Mouse (Mus musculus) ES-Bruce4 (cell line): Measurements from ENCODE around the gene Dpp6. TPM values are rescaled to one million over a fixed set of nuclear protein-coding genes. Genes with fewer than 3 reads are reported as not detected.

Source experiments
- H3K27ac ChIP-seq: 2 replicates; pipeline ENCODE4 v1.5.1; 2012; ENCODE audit warnings: low read length, inconsistent platforms; ENCODE audit not compliant: insufficient read depth
- H3K27me3 ChIP-seq: 2 replicates; pipeline ENCODE4 v1.6.1; 2012; ENCODE audit warnings: mild to moderate bottlenecking, low read length, inconsistent platforms; ENCODE audit not compliant: control insufficient read depth, poor library complexity, insufficient read depth, severe bottlenecking
- H3K36me3 ChIP-seq: 2 replicates; pipeline ENCODE4 v1.6.1; 2012; ENCODE audit warnings: inconsistent platforms, mild to moderate bottlenecking, low read length, moderate library complexity; ENCODE audit not compliant: control insufficient read depth, poor library complexity, insufficient read depth, severe bottlenecking
- H3K4me1 ChIP-seq: one replicate; pipeline ENCODE4 v1.8.1; 2011; ENCODE audit warnings: low read length; ENCODE audit not compliant: control insufficient read depth, insufficient read depth
- H3K4me3 ChIP-seq: 2 replicates; pipeline ENCODE4 v1.5.1; 2011; ENCODE audit warnings: low read depth, mild to moderate bottlenecking, low read length
- H3K9ac ChIP-seq: 2 replicates; pipeline ENCODE4 v1.6.1; 2012; ENCODE audit warnings: low read depth, mild to moderate bottlenecking, inconsistent platforms; ENCODE audit not compliant: poor library complexity, severe bottlenecking
- H3K9me3 ChIP-seq: replicated peaks from 2 replicates; pipeline ENCODE4 v1.6.1; 2012; ENCODE audit warnings: mild to moderate bottlenecking, low read length, inconsistent platforms; ENCODE audit not compliant: control insufficient read depth, poor library complexity, insufficient read depth, severe bottlenecking
- CTCF ChIP-seq: IDR thresholded peaks from one replicate; pipeline ENCODE4 v1.8.1; 2011; ENCODE audit warnings: low read depth, low read length
- EP300 ChIP-seq: IDR thresholded peaks from 2 replicates; pipeline ENCODE4 v1.6.1; 2011; ENCODE audit warnings: low read depth, low read length; ENCODE audit not compliant: insufficient read depth
- POLR2A ChIP-seq: IDR thresholded peaks from one replicate; pipeline ENCODE4 v1.8.1; 2011; ENCODE audit warnings: low read length; ENCODE audit not compliant: insufficient read depth
- polyA plus RNA-seq: library from polyadenylated mRNA; stranded (reverse); fragments of >200 nt; gene quantifications from 2 replicates; pipeline ENCODE4 v1.2.4, GENCODE M21; 2011; ENCODE audit warnings: low read depth; ENCODE audit not compliant: missing spikeins, insufficient read depth, insufficient read length

Gene Dpp6
- polyA plus RNA-seq, 1 experiment, result 4.1 TPM

- Histone ChIP-seq H3K9ac (no peak overlapping the region), H3K27ac (no peak overlapping the region)
- TF ChIP-seq EP300 (no peak), POLR2A (no peak), CTCF (no peak)
Measured at GRCm38 (mm10) chr5:26932413-26933122, 115.6 kb downstream of the Dpp6 start.

GRCm38 (mm10) chr5:26934911-26935310 lies 117.9 kb downstream of the Dpp6 start:
- no peak overlapping the region for H3K27ac ChIP-seq
- no peak overlapping the region for H3K4me3 ChIP-seq
- H3K4me1 ChIP-seq, result no peaks in the 10 kb centered on the region
- H3K9ac ChIP-seq, result no peak overlapping the region
- no peaks in the 10 kb centered on the region for H3K9me3 ChIP-seq
- no peaks in the 10 kb centered on the region for H3K27me3 ChIP-seq
- H3K36me3 ChIP-seq, result no peaks in the 10 kb centered on the region
- TF ChIP-seq CTCF (no peak), EP300 (no peak), POLR2A (no peak)

More at GRCm38 (mm10) chr5:26932413-26933122, 115.6 kb downstream of the Dpp6 start:
- H3K9me3 ChIP-seq, result no peaks in the 10 kb centered on the region
- no peaks in the 10 kb centered on the region; the same call in 1 of the 2 replicates for H3K27me3 ChIP-seq
- H3K4me1 ChIP-seq, result no peaks in the 10 kb centered on the region
- no peaks in the 10 kb centered on the region for H3K36me3 ChIP-seq
- no peak overlapping the region for H3K4me3 ChIP-seq

DNA sequence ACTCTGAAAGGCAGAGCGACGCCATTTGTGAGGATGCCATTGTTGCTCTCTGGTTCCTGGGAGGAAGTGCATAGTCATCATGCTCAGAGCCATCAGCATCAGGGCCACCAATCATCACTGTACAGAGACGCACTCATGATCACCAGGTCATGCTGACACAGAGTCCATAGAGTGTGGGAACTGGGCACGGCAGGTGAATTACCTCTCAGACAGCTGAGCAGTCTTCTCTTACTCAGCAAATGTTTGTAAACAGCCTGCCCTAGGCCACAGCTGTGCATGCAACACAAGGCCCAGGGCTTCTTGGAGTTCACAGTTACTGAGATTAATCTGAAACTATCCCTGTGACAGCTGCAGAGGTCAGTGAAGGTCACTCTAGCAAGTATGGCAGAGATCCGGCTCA lies 124.5 kb downstream of the Dpp6 start:
- Histone ChIP-seq H3K27ac (no peak overlapping the region), H3K9me3 (no peaks in the 10 kb centered on the region), H3K4me1 (no peaks in the 10 kb centered on the region)

DNA sequence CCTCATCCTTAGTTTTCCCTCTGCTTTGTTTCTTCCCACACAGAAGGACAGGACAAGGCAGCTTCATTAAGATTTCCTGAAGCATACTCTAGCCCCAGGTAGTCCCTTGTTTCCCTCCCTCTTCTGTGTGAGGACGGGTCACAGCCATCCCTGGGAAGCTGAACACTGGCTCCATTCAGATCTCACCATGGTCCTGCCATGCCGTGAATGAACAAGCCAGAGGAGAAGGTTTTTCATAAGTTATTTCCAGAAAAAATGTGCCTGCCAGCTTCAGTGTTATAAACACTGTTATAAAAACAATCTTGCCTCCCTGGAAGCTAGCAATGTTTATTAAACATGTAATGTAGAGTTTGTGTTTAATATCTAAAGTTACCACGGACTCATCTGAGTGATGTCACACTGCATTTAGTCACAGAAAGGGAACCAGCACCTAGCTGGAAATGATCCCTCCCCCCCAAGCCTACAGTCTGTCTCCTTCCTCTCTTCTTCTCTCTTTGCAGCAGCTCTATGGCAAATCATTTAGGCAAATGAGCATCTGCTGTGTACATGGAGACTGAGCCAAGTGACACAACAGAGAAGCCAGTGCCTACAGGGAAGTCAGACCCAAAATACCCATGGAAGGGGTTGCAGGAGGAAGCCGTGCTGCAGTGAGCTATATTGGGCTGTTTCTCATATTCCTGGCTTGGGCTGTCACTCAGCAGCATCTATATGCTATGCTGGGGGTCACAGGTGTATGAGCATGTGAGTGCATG lies 128.3 kb downstream of the Dpp6 start:
- no peak overlapping the region for H3K9ac ChIP-seq

More for the DNA sequence above, 124.5 kb downstream of the Dpp6 start:
- H3K4me3 ChIP-seq, result no peak overlapping the region
- no peak for TF ChIP-seq CTCF
- no peak for TF ChIP-seq POLR2A
- no peak for TF ChIP-seq EP300
- H3K36me3 ChIP-seq, result no peaks in the 10 kb centered on the region
- H3K9ac ChIP-seq, result no peak overlapping the region
- no peaks in the 10 kb centered on the region for H3K27me3 ChIP-seq

DNA sequence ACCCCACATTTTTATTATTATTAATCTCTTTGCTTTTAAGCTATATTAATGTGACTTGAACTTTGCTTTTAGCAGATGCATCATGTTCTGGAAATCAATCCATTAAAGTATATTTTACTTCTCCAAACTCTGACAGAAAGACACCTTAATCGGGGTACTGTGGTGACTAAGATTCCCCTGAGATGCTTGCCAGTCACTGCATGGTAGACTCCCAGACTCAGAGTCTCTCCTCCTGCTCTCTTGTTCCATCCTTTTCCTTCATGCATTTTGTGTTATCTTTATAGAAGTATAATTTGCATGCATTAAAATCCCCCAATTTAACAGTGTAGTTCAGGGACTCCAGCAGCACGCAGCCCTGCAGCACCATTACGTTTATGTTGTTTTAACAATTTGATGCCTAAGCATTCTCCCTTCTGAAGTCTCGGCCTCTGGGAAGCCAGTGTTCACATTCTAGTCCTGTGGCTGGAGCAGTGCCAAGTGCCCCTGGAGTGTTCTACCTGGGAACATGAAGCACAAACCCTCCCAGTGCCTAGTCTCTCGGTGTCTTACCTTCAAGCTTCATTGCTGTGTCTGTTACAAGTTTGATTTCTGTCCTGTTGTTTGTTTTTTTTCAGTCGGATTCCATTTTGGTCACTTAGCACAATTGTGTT lies 153.1 kb downstream of the Dpp6 start:
- Histone ChIP-seq H3K27ac (no peak overlapping the region), H3K36me3 (no peaks in the 10 kb centered on the region), H3K4me1 (peaks cover 4% of the 10 kb centered on the region), H3K9me3 (no peaks in the 10 kb centered on the region), H3K9ac (no peak overlapping the region), H3K4me3 (no peak overlapping the region), H3K27me3 (no peaks in the 10 kb centered on the region)
- no peak for TF ChIP-seq CTCF
- TF ChIP-seq EP300, result no peak
- no peak for TF ChIP-seq POLR2A

More for the DNA sequence above, 128.3 kb downstream of the Dpp6 start:
- no peak overlapping the region for H3K4me3 ChIP-seq
- TF ChIP-seq CTCF (no peak), POLR2A (no peak), EP300 (no peak)
- no peaks in the 10 kb centered on the region for H3K4me1 ChIP-seq
- H3K27me3 ChIP-seq, result no peaks in the 10 kb centered on the region
- no peak overlapping the region for H3K27ac ChIP-seq
- no peaks in the 10 kb centered on the region for H3K9me3 ChIP-seq
- H3K36me3 ChIP-seq, result no peaks in the 10 kb centered on the region

- Histone ChIP-seq H3K36me3 (no peaks in the 10 kb centered on the region), H3K27ac (no peak overlapping the region), H3K9me3 (no peaks in the 10 kb centered on the region), H3K27me3 (no peaks in the 10 kb centered on the region), H3K4me1 (peaks cover 4% of the 10 kb centered on the region), H3K9ac (no peak overlapping the region), H3K4me3 (no peak overlapping the region)
- TF ChIP-seq EP300, result no peak
- no peak for TF ChIP-seq POLR2A
- TF ChIP-seq CTCF, result no peak
Measured at GRCm38 (mm10) chr5:26973166-26973565, 156.2 kb downstream of the Dpp6 start.
